Mouse (Mus musculus): ENCODE measurements around the gene Ldb3. TPM values are rescaled to one million over a fixed set of nuclear protein-coding genes. Genes with fewer than 3 reads are reported as not detected.

The Ldb3 gene
- not detected for total RNA-seq (2023)

GRCm38 (mm10) chr14:34588498-34588897, at the start of gene Ldb3:
Gene Ldb3 (minus strand): TSS chr14:34588682.

GRCm38 (mm10) chr14:34599941-34600340, 11.5 kb upstream of the Ldb3 start, which contains the start of gene Opn4:
Gene Opn4 (minus strand): TSS chr14:34600142.

GRCm38 (mm10) chr14:34522701-34523100, 65.8 kb downstream of the Ldb3 start, which contains the start of gene 9230112D13Rik:
Gene 9230112D13Rik (minus strand): TSS chr14:34522801.

GRCm38 (mm10) chr14:34503325-34503647, 85.2 kb downstream of the Ldb3 start, which contains the start of gene Bmpr1a:
Gene Bmpr1a (minus strand): TSS chr14:34503341.

Other genes with a start within 250 kb of the Ldb3 start
- not detected for gene Fam25c, start 233.2 kb downstream of the Ldb3 start, total RNA-seq (2023)
- not detected for gene Sncg, start 213.9 kb downstream of the Ldb3 start, total RNA-seq (2023)
- gene Mmrn2, start 213.2 kb downstream of the Ldb3 start, total RNA-seq (2023) = not detected
- not detected for gene Bmpr1a, start 85.3 kb downstream of the Ldb3 start, total RNA-seq (2023)
- not detected for gene 9230112D13Rik, start 65.9 kb downstream of the Ldb3 start, total RNA-seq (2023)
- gene Opn4, start 11.5 kb upstream of the Ldb3 start, total RNA-seq (2023) = not detected
- gene Wapl, start 85.2 kb upstream of the Ldb3 start, total RNA-seq (2023) = 10 to 100 TPM; 63.4 to 68.5 TPM
- not detected for gene Grid1, start 231.4 kb upstream of the Ldb3 start, total RNA-seq (2023)

Data from B cell, adult 67 days (primary cell).